Mouse (Mus musculus): ENCODE results near the gene Olfr46.
"Not testable (repeated sequence)": the region's sequence is repeated elsewhere in the genome, so short reads cannot be mapped to it uniquely, and the experiment has no call there.

Gene Olfr46

GRCm38 (mm10) chr7:140600969-140601368 lies at the start of gene Olfr46:
TSS of gene Olfr46 (plus strand) at chr7:140601269.
- not testable (repeated sequence) for DNase-seq (ENCODE audit: low spot score)

GRCm38 (mm10) chr7:140567586-140567985 lies 33.5 kb upstream of the Olfr46 start, which contains the start of gene Olfr538:
TSS of gene Olfr538 (plus strand) at chr7:140567886.
- DNase-seq (ENCODE audit: low spot score) = no peak

GRCm38 (mm10) chr7:140628670-140629069 lies 27.6 kb downstream of the Olfr46 start, which contains the start of gene Olfr61:
TSS of gene Olfr61 (plus strand) at chr7:140628970.
- DNase-seq (ENCODE audit: low spot score) = not testable (repeated sequence)

- DNase-seq (ENCODE audit: low spot score) = no peak
Measured at GRCm38 (mm10) chr7:140630559-140630958, 29.5 kb downstream of the Olfr46 start.

- no peak for DNase-seq (ENCODE audit: low spot score)
Measured at GRCm38 (mm10) chr7:140646152-140646551, 45.1 kb downstream of the Olfr46 start, which contains the start of gene Olfr53. TSS of gene Olfr53 (plus strand) at chr7:140646452.

GRCm38 (mm10) chr7:140659630-140660029 lies 58.6 kb downstream of the Olfr46 start, which contains the start of gene Olfr539:
TSS of gene Olfr539 (plus strand) at chr7:140659930.
- DNase-seq (ENCODE audit: low spot score) = no peak

Measured in embryo, embryonic 10.5 days (tissue).